Mouse (Mus musculus): ENCODE data around the gene Zfyve1.

- TF ChIP-seq CTCF (IDR thresholded peaks at IDR 0.05; ENCODE audit: low read depth) (no peak), EP300 (IDR thresholded peaks at IDR 0.05; ENCODE audit: low read depth) (no peak)
Observed at GRCm38 (mm10) chr12:83534190-83534589, 62.8 kb downstream of the Zfyve1 start.
